Mouse (Mus musculus) effector memory CD4-positive, alpha-beta T cell, adult 7 months (primary cell): Measurements from ENCODE around the gene BC061237. TPM values are rescaled to one million over a fixed set of nuclear protein-coding genes. Genes with fewer than 3 reads are reported as not detected.

Source experiments
- polyA plus RNA-seq: library from polyadenylated mRNA; unstranded; fragments of 100-300 nt; shearing (Covaris generic); gene quantifications from one replicate; pipeline ENCODE4 v1.2.1, GENCODE M21; 2017

BC061237 gene
- polyA plus RNA-seq = not detected

DNA sequence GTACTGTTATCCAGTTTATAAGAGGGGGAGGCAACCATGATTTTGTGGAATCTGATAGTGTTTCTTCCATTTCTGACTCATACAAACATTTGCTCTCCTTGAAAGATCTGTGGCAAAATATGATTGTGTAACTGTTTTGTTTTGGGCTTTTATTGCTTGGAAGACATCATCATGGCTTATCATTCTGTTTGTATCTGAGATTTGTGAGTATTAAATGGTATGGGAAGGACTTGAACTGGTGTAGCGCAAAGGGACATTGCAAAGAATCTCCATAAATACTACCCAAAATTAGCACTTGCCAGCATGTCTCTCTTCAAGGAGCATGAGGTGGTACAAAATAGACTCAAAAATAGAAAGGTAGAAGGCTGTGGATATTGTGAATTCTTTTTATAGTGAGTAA is at the start of gene BC061237:
TSS of gene BC061237 (plus strand) at position 301 of the 400 bp plus-strand sequence.

DNA sequence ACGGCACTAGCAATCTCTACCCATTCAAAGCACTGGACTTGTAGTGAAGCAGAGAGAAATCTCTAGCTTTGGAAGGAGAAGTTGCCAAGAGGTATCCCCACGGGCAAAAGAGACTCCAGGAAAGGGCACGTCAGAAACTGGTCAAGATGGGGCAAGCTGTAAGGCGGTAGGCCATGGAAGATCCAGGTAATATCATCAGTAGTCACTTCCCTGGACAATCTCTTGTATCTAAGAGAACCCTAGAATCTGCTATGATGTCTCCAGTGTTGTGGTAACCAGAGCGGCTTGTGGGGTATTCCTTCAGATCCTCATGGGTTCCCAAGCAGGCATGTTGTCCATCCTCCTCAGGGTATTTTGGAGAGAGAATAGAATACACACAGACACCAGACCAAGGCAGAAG is 25.7 kb downstream of the BC061237 start, which contains the start of gene Gm17093:
TSS of gene Gm17093 (plus strand) at position 301 of the 400 bp plus-strand sequence.

Other genes with a start within 250 kb of the BC061237 start
- gene Gm8220, start 206.9 kb upstream of the BC061237 start, polyA plus RNA-seq = not detected
- gene Gm5930, start 153.9 kb upstream of the BC061237 start, polyA plus RNA-seq = not detected
- not detected for gene Gm8229, start 127.1 kb upstream of the BC061237 start, polyA plus RNA-seq
- gene Gm3371, start 81.8 kb upstream of the BC061237 start, polyA plus RNA-seq = not detected
- not detected for gene Gm8232, start 58.8 kb upstream of the BC061237 start, polyA plus RNA-seq
- not detected for gene Gm17093, start 25.8 kb downstream of the BC061237 start, polyA plus RNA-seq
- gene Gm8247, start 90.7 kb downstream of the BC061237 start, polyA plus RNA-seq = not detected
- not detected for gene Gm5624, start 135.5 kb downstream of the BC061237 start, polyA plus RNA-seq
- gene Gm8257, start 214.0 kb downstream of the BC061237 start, polyA plus RNA-seq = not detected